Mouse (Mus musculus) spleen, adult 2 months (tissue): ENCODE results near the gene Gpr174.

Experiments used
- CTCF ChIP-seq: fragments of 200-500 bp; IDR thresholded peaks from 2 replicates; pipeline ENCODE4 v1.5.1; 2011; ENCODE audit warnings: mild to moderate bottlenecking, inconsistent platforms; ENCODE audit not compliant: insufficient read depth, insufficient read length, insufficient replicate concordance; ENCODE audit errors: extremely low read depth
- POLR2A ChIP-seq: fragments of 200-500 bp; IDR thresholded peaks from 2 replicates; pipeline ENCODE4 v1.6.1; 2011; ENCODE audit warnings: low read depth, low read length, inconsistent platforms

- TF ChIP-seq POLR2A (no peak), CTCF (no peak)
These were observed 74.2 kb downstream of the Gpr174 start for GRCm38 (mm10) chrX:107329849-107330248.
